Comparison of ENCODE assay signal across 33 mouse cellular contexts in the genomic region with DNA sequence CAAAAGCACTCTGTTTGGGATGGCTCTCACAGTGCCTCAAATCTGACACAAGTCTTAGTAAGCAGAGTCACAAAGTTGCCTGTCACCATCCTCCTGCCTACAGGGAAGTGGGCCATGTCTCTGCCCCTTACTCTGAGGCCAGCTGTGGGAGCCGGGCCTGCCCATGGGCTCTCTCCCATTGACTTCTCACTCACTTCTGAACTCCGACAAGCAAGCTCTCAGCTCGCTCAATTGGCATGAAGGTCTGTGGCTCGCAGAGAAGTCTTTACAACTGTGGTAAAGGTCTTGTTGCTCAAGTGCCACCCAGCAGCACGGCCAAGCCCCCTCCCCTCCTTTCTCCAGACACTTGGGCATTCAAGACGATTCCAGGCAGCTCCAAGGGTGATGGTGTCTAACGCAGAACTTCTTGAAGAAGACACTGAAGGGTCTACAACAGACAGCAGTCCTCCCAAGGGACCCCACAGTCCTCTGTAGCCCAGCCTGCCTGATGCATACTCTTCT. TPM values are rescaled to one million over a fixed set of nuclear protein-coding genes. Genes with fewer than 3 reads are reported as not detected.
DNase-seq lines count a peak whose midpoint lies in the region; ATAC-seq and TF ChIP-seq lines count a peak whose summit lies in the region.
"Had no signal": no experiment of that assay in that cellular context is flagged by ENCODE, and none has a peak within 500 bp of the region (broad histone marks: within the 10 kb centered on the region; RNA-seq: fewer than 3 reads in every experiment).

No protein-coding gene starts in this region.

- WGBS in kidney, postnatal 0 days, result 83% methylated on average over 7 of the region's 7 CpGs
- WGBS in intestine, embryonic 15.5 days, result 83% methylated on average over 7 of the region's 7 CpGs
- WGBS in stomach, postnatal 0 days, result 84% methylated on average over 7 of the region's 7 CpGs

- H3K4me1 ChIP-seq in kidney, postnatal 0 days (replicated peaks; ENCODE audit: insufficient read depth, low read length), result 0 out of 2 replicates have a peak, but pooled peaks cover 8% of the 10 kb centered on the region
- peaks cover 23% of the 10 kb centered on the region for H3K4me1 ChIP-seq in intestine, embryonic 15.5 days (replicated peaks)
- no peaks in the 10 kb centered on the region for H3K4me1 ChIP-seq in stomach, postnatal 0 days (replicated peaks; ENCODE audit: control insufficient read depth, insufficient read depth)
- H3K4me1 ChIP-seq: hindbrain, embryonic 13.5 days; limb, embryonic 13.5 days had no signal

- no peak overlapping the region for H3K9ac ChIP-seq in kidney, postnatal 0 days (ENCODE audit: low read depth, low read length)
- no peak overlapping the region for H3K9ac ChIP-seq in intestine, embryonic 15.5 days
- no peak overlapping the region for H3K9ac ChIP-seq in stomach, postnatal 0 days (ENCODE audit: low read length)
- H3K9ac ChIP-seq: hindbrain, embryonic 13.5 days; limb, embryonic 13.5 days; liver, embryonic 14.5 days; lung, embryonic 14.5 days had no signal

- DNase-seq in adrenal gland, postnatal 14 days, result peak; percentile 60
- no peak for DNase-seq in adrenal gland, postnatal 4 days (ENCODE audit: low spot score in 2 of 2)
- no peak for DNase-seq in kidney, postnatal 0 days (ENCODE audit: low spot score)
- no peak for DNase-seq in kidney, adult 9 months
- no peak for DNase-seq in stomach, postnatal 0 days (ENCODE audit: low spot score)
- DNase-seq in cerebellum, postnatal 36 days, result no peak
- DNase-seq: cerebellum, adult 18-20 months; cerebellum, postnatal 10 days; gastrocnemius, postnatal 14 days; heart, adult 11 months; heart, postnatal 4 days; lung, embryonic 14.5 days; lung, postnatal 14 days; midbrain, embryonic 14.5 days; right cerebral cortex, postnatal 25 days; spleen, adult 18-20 months; thymus, adult 2 months; thymus, postnatal 4 days had no signal

- no peak for ATAC-seq in kidney, postnatal 0 days (replicated peaks; ENCODE audit: low FRiP score, low read depth)
- ATAC-seq in intestine, embryonic 15.5 days, result peak; percentile 6; the same call in 1 of the 2 replicates
- 0 out of 2 replicates have a peak, but pooled peaks have one; percentile 8 for ATAC-seq in stomach, postnatal 0 days (ENCODE audit: low FRiP score, low TSS enrichment)
- ATAC-seq: Patski had no signal

- no peak for TF ChIP-seq EP300 in stomach, postnatal 0 days (optimal IDR thresholded peaks at IDR 0.05)

- H3K36me3 ChIP-seq in kidney, postnatal 0 days (ENCODE audit: insufficient read depth, low read length), result no peaks in the 10 kb centered on the region
- H3K36me3 ChIP-seq in intestine, embryonic 15.5 days, result no peaks in the 10 kb centered on the region
- H3K36me3 ChIP-seq in stomach, postnatal 0 days (ENCODE audit: control insufficient read depth, insufficient read depth, low read length), result no peaks in the 10 kb centered on the region
- H3K36me3 ChIP-seq: heart, embryonic 10.5 days; hindbrain, embryonic 13.5 days; limb, embryonic 13.5 days had no signal

- no peak overlapping the region for H3K4me3 ChIP-seq in kidney, postnatal 0 days (replicated peaks; ENCODE audit: low read depth, low read length)
- no peak overlapping the region for H3K4me3 ChIP-seq in intestine, embryonic 15.5 days (replicated peaks)
- H3K4me3 ChIP-seq in stomach, postnatal 0 days (ENCODE audit: low read depth, low read length), result no peak overlapping the region
- H3K4me3 ChIP-seq: erythroblast, embryonic 14.5 days; heart, embryonic 10.5 days; hindbrain, embryonic 13.5 days; layer of hippocampus, adult 2 months; left cerebral cortex, adult 2 months; limb, embryonic 13.5 days had no signal

- H3K4me2 ChIP-seq in kidney, postnatal 0 days (ENCODE audit: low read length), result no peak overlapping the region
- H3K4me2 ChIP-seq in intestine, embryonic 15.5 days (replicated peaks), result no peak overlapping the region
- H3K4me2 ChIP-seq in stomach, postnatal 0 days (replicated peaks; ENCODE audit: low read depth), result no peak overlapping the region
- H3K4me2 ChIP-seq: hindbrain, embryonic 13.5 days; limb, embryonic 13.5 days; lung, embryonic 14.5 days had no signal

- H3K9me3 ChIP-seq in kidney, postnatal 0 days (replicated peaks; ENCODE audit: low read length), result no peaks in the 10 kb centered on the region
- H3K9me3 ChIP-seq in intestine, embryonic 15.5 days, result no peaks in the 10 kb centered on the region
- no peaks in the 10 kb centered on the region for H3K9me3 ChIP-seq in stomach, postnatal 0 days (ENCODE audit: control insufficient read depth, low read length)
- H3K9me3 ChIP-seq: heart, embryonic 10.5 days; hindbrain, embryonic 13.5 days; limb, embryonic 13.5 days had no signal

- peak overlapping the region; percentile 72 for H3K27ac ChIP-seq in kidney, postnatal 0 days
- peak overlapping the region; percentile 60 for H3K27ac ChIP-seq in intestine, embryonic 15.5 days
- no peak overlapping the region for H3K27ac ChIP-seq in stomach, postnatal 0 days (replicated peaks)
- H3K27ac ChIP-seq: heart, embryonic 10.5 days; hindbrain, embryonic 13.5 days; layer of hippocampus, adult 2 months; left cerebral cortex, adult 2 months; limb, embryonic 13.5 days; liver, embryonic 14.5 days had no signal

- TF ChIP-seq CTCF in kidney, postnatal 0 days (IDR thresholded peaks at IDR 0.05; ENCODE audit: low read depth), result no peak
- no peak for TF ChIP-seq CTCF in stomach, postnatal 0 days (IDR thresholded peaks at IDR 0.05; ENCODE audit: low read depth)

- no peaks in the 10 kb centered on the region for H3K27me3 ChIP-seq in kidney, postnatal 0 days (ENCODE audit: insufficient read depth, low read length)
- H3K27me3 ChIP-seq in intestine, embryonic 15.5 days (replicated peaks), result no peaks in the 10 kb centered on the region
- no peaks in the 10 kb centered on the region for H3K27me3 ChIP-seq in stomach, postnatal 0 days (ENCODE audit: control insufficient read depth, insufficient read depth, low read length)
- H3K27me3 ChIP-seq: limb, embryonic 13.5 days had no signal

RNA-seq across cellular contexts. Expression of a gene that starts 1.0 kb away (rescaled TPM):
- total RNA-seq in adrenal gland, postnatal 14 days (2021), result 1,355 and 1,486 TPM in 2 replicates
- total RNA-seq in adrenal gland, postnatal 4 days (2021), result 100 to 1,000 TPM; 190 to 200 TPM
- polyA plus RNA-seq in kidney, postnatal 0 days (2015; fragmentation: Nextera tagmentation; extraction: Ambion mirVana), result 47.2 and 67.8 TPM in 2 replicates
- polyA plus RNA-seq in intestine, embryonic 15.5 days (2015; fragmentation: Nextera tagmentation; extraction: Ambion mirVana), result 7.0 and 8.4 TPM in 2 replicates
- polyA plus RNA-seq in stomach, postnatal 0 days (2015; fragmentation: Nextera tagmentation; extraction: Ambion mirVana), result 0.59 and 0.70 TPM in 2 replicates
- total RNA-seq: layer of hippocampus, adult 2 months; layer of hippocampus, postnatal 14 days; left cerebral cortex, postnatal 25 days; MEL; monocyte, adult 5-6 weeks had no signal
- polyA plus RNA-seq: forebrain, embryonic 11.5 days; heart, embryonic 10.5 days; hindbrain, embryonic 13.5 days; limb, embryonic 13.5 days; lung, embryonic 14.5 days; midbrain, embryonic 14.5 days; Patski had no signal

RNA-seq across cellular contexts. Expression of a gene that starts 32.5 kb away (rescaled TPM):
- 0.15 TPM in 2 replicates for total RNA-seq in adrenal gland, postnatal 14 days (2021)
- not detected for total RNA-seq in adrenal gland, postnatal 4 days (2021)
- 0.08 TPM in 1 of 2 replicates, not detected in the other for polyA plus RNA-seq in kidney, postnatal 0 days (2015; fragmentation: Nextera tagmentation; extraction: Ambion mirVana)
- polyA plus RNA-seq in intestine, embryonic 15.5 days (2015; fragmentation: Nextera tagmentation; extraction: Ambion mirVana), result 0.23 and 0.36 TPM in 2 replicates
- 0.07 TPM in 1 of 2 replicates, not detected in the other for polyA plus RNA-seq in stomach, postnatal 0 days (2015; fragmentation: Nextera tagmentation; extraction: Ambion mirVana)
- total RNA-seq: gastrocnemius, postnatal 14 days; layer of hippocampus, adult 2 months; layer of hippocampus, postnatal 14 days; MEL; monocyte, adult 5-6 weeks had no signal
- polyA plus RNA-seq: cortical plate, adult 2 months; erythroblast, embryonic 14.5 days; forebrain, embryonic 11.5 days; midbrain, embryonic 14.5 days; Patski had no signal
